Mouse (Mus musculus) liver, adult 2 months (tissue): ENCODE measurements around the gene Becn1. TPM values are rescaled to one million over a fixed set of nuclear protein-coding genes. Genes with fewer than 3 reads are reported as not detected.

ENCODE experiments used
- DNase-seq: peaks from one replicate; pipeline ENCODE4 v3.0.0-alpha.2; 2011; ENCODE audit warnings: low read depth, low spot score; ENCODE audit errors: extremely low read depth
- H3K27ac ChIP-seq: fragments of 200-500 bp; replicated peaks from 2 replicates; pipeline ENCODE4 v1.5.1; 2012; ENCODE audit warnings: low read depth, mild to moderate bottlenecking, control low read depth, inconsistent platforms, low read length; ENCODE audit not compliant: insufficient read depth
- H3K27me3 ChIP-seq: fragments of 200-500 bp; 2 replicates; pipeline ENCODE4 v1.6.1; 2012; ENCODE audit warnings: mild to moderate bottlenecking, moderate library complexity, low read length, inconsistent platforms; ENCODE audit not compliant: control insufficient read depth, insufficient read depth
- H3K36me3 ChIP-seq: fragments of 200-500 bp; 2 replicates; pipeline ENCODE4 v1.6.1; 2012; ENCODE audit warnings: low read length, inconsistent platforms; ENCODE audit not compliant: control insufficient read depth, insufficient read depth
- H3K4me1 ChIP-seq: fragments of 200-500 bp; 2 replicates; pipeline ENCODE4 v1.6.1; 2011; ENCODE audit warnings: low read length; ENCODE audit not compliant: control insufficient read depth, insufficient read depth
- H3K4me3 ChIP-seq: fragments of 200-500 bp; 2 replicates; pipeline ENCODE4 v1.5.1; 2011; ENCODE audit warnings: low read depth, mild to moderate bottlenecking, control low read depth, low read length, moderate library complexity; ENCODE audit not compliant: insufficient read depth
- H3K79me2 ChIP-seq: fragments of 200-500 bp; 2 replicates; pipeline ENCODE4 v1.6.1; 2012; ENCODE audit warnings: inconsistent platforms, mild to moderate bottlenecking, low read length, moderate library complexity; ENCODE audit not compliant: control insufficient read depth, insufficient read depth
- H3K9ac ChIP-seq: fragments of 200-500 bp; 2 replicates; pipeline ENCODE4 v1.6.1; 2012; ENCODE audit warnings: low read depth, mild to moderate bottlenecking, control low read depth, inconsistent platforms, low read length
- CTCF ChIP-seq: fragments of 200-500 bp; IDR thresholded peaks from 2 replicates; pipeline ENCODE4 v1.5.1; 2011; ENCODE audit warnings: low read depth, low read length, control low read depth
- POLR2A ChIP-seq: fragments of 200-500 bp; IDR thresholded peaks from 2 replicates; pipeline ENCODE4 v1.6.1; 2011; ENCODE audit warnings: low read length, control low read depth; ENCODE audit not compliant: insufficient read depth; ENCODE audit errors: extremely low read depth
- WGBS: fragments of 180-500 bp; shearing (Covaris S2); methylation state at CpG from one replicate; pipeline ENCODE4 v1.1.7; 2018; 5-methylcytosine and 5-hydroxymethylcytosine counted together
- polyA plus RNA-seq: library from polyadenylated mRNA; depleted of rRNA; stranded (reverse); fragments of >200 nt; gene quantifications from 2 replicates; pipeline ENCODE4 v1.2.3, GENCODE M21; 2012
- total RNA-seq: library from RNA; depleted of rRNA; stranded (reverse); fragments of >200 nt; gene quantifications from 2 replicates; pipeline ENCODE4 v1.2.3, GENCODE M21; 2014

Becn1 gene
- total and polyA plus RNA-seq, 2 experiments = 50.8 to 57.8 TPM

- WGBS = 36% methylated on average over 10 of the region's 10 CpGs
- Histone ChIP-seq H3K4me1 (no peaks in the 10 kb centered on the region), H3K27me3 (no peaks in the 10 kb centered on the region)
These were observed 32.4 kb downstream of the Becn1 start for GRCm38 (mm10) chr11:101269577-101270116.

DNA sequence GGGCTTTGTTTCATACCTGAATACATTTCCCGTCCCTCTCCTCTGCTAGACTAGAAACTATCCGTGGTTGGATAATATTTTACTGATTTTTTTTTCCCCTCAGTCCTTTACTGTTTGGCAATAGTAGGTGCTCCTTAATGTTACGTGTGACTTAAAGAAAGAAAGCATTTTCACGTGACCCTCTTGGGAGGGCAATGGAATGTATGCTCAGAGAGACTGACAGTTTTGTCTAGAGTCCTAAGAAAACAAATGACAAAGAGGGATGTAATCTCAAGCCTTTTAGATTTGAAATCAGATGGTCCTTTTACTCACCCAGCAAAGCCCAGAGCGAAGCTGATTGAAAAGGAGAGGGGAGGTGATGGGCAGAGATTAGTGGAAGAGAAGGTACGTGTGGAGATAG, 36.2 kb downstream of the Becn1 start:
- H3K4me3 ChIP-seq = no peak overlapping the region
- DNase-seq = no peak
- no peaks in the 10 kb centered on the region for H3K27me3 ChIP-seq
- H3K9ac ChIP-seq = no peak overlapping the region
- WGBS = 80% methylated on average over 6 of the region's 6 CpGs
- TF ChIP-seq CTCF (no peak), POLR2A (no peak)
- H3K36me3 ChIP-seq = no peaks in the 10 kb centered on the region
- H3K79me2 ChIP-seq = no peaks in the 10 kb centered on the region
- peaks cover 6% of the 10 kb centered on the region; the same call in 1 of the 2 replicates for H3K4me1 ChIP-seq
- H3K27ac ChIP-seq = no peak overlapping the region

More at GRCm38 (mm10) chr11:101269577-101270116, 32.4 kb downstream of the Becn1 start:
- Histone ChIP-seq H3K9ac (no peak overlapping the region), H3K27ac (no peak overlapping the region), H3K36me3 (no peaks in the 10 kb centered on the region), H3K79me2 (no peaks in the 10 kb centered on the region), H3K4me3 (no peak overlapping the region)
- DNase-seq = no peak
- no peak for TF ChIP-seq POLR2A
- TF ChIP-seq CTCF = no peak

- peaks cover 8% of the 10 kb centered on the region; the same call in 1 of the 2 replicates for H3K4me1 ChIP-seq
- H3K79me2 ChIP-seq = no peaks in the 10 kb centered on the region
- no peak overlapping the region for H3K4me3 ChIP-seq
- H3K36me3 ChIP-seq = no peaks in the 10 kb centered on the region
- H3K9ac ChIP-seq = no peak overlapping the region
- TF ChIP-seq CTCF (no peak), POLR2A (no peak)
- WGBS = 63% methylated on average over 31 of the region's 31 CpGs
- DNase-seq = no peak
- H3K27ac ChIP-seq = no peak overlapping the region
- H3K27me3 ChIP-seq = no peaks in the 10 kb centered on the region
These were observed 37.1 kb downstream of the Becn1 start for GRCm38 (mm10) chr11:101264954-101265471.

- H3K36me3 ChIP-seq = no peaks in the 10 kb centered on the region; the same call in 1 of the 2 replicates
- H3K9ac ChIP-seq = no peak overlapping the region
- no peak for DNase-seq
- H3K79me2 ChIP-seq = no peaks in the 10 kb centered on the region
- no peaks in the 10 kb centered on the region for H3K27me3 ChIP-seq
- H3K4me1 ChIP-seq = peaks cover 10% of the 10 kb centered on the region
- WGBS = 83% methylated on average over 3 of the region's 3 CpGs
- no peak overlapping the region for H3K27ac ChIP-seq
- H3K4me3 ChIP-seq = no peak overlapping the region
- TF ChIP-seq POLR2A (no peak), CTCF (no peak)
These were observed 38.2 kb downstream of the Becn1 start for GRCm38 (mm10) chr11:101263989-101264280.

DNA sequence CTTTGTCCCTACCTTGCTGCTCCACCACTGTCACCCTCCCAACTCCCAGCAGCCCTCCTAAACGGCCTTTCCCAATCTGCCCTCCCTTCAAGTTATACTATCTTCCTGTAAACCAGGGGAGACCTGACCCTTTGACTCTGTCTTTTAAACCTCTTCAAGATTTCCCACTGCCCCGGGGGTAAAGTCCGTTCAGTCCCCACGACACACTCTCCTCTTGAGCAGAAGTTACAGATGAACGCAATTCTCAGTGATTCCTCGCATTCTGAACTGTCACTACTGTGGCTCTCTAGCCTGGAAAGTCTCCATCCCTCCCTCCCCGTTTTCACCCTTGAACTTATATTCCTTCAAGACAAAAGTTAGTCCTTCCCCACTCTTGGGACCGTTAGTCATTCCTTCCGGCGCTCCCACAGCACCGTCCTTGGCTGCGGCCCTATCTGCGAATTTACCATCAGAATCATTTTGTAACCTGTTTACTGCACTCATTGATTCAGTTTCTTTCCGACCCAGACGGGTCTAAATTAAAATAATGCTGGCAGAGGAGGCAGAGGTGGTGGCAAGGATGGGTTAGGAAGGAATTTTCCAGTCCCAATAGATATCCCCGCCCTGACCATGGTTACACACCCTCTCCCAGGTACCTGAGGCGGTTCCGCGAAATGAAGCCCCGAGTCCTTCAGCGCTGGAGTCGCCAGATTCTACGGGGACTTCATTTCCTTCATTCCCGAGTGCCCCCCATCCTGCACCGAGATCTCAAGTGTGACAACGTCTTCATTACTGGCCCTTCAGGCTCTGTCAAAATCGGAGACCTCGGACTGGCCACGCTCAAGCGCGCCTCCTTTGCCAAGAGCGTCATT, 38.7 kb downstream of the Becn1 start:
- Histone ChIP-seq H3K9ac (no peak overlapping the region), H3K4me1 (peaks cover 10% of the 10 kb centered on the region), H3K4me3 (no peak overlapping the region), H3K79me2 (no peaks in the 10 kb centered on the region), H3K36me3 (no peaks in the 10 kb centered on the region; the same call in 1 of the 2 replicates), H3K27ac (no peak overlapping the region), H3K27me3 (no peaks in the 10 kb centered on the region)
- WGBS = 67% methylated on average over 32 of the region's 32 CpGs
- no peak for DNase-seq
- no peak for TF ChIP-seq POLR2A
- TF ChIP-seq CTCF = no peak
